8 mouse cellular contexts compared by ENCODE assay signal in genomic region chr12:85745827-85746695, GRCm38 (mm10). TPM values are rescaled to one million over a fixed set of nuclear protein-coding genes. Genes with fewer than 3 reads are reported as not detected.
DNase-seq lines count a peak whose midpoint lies in the region; ATAC-seq and TF ChIP-seq lines count a peak whose summit lies in the region.

Gene Flvcr2, plus strand, starts transcription at chr12:85746539.

- no peak for ATAC-seq in erythroblast, adult 5-6 weeks (replicated peaks; ENCODE audit: low FRiP score, poor library complexity, severe bottlenecking)
- peak; percentile 80 for ATAC-seq in embryonic facial prominence, embryonic 13.5 days (ENCODE audit: insufficient number of reproducible peaks, insufficient read depth, low FRiP score, low TSS enrichment, low read depth)
- peak; percentile 88 for ATAC-seq in kidney, embryonic 14.5 days (ENCODE audit: low FRiP score, low TSS enrichment)
- peak; percentile 92 for ATAC-seq in limb, embryonic 14.5 days (ENCODE audit: low FRiP score, low read depth)
- ATAC-seq in midbrain, embryonic 16.5 days = peak; percentile 76

- WGBS in embryonic facial prominence, embryonic 13.5 days = under 1% methylated on average over 47 of the region's 51 CpGs
- under 1% methylated on average over 51 of the region's 51 CpGs for WGBS in heart, embryonic 10.5 days
- under 1% methylated on average over 49 of the region's 51 CpGs for WGBS in kidney, embryonic 14.5 days
- WGBS in limb, embryonic 14.5 days = under 1% methylated on average over 48 of the region's 51 CpGs
- WGBS in midbrain, embryonic 16.5 days = 1% methylated on average over 51 of the region's 51 CpGs

- peaks cover 2% of the 10 kb centered on the region for H3K4me1 ChIP-seq in erythroblast, embryonic 14.5 days (ENCODE audit: control insufficient read depth)
- peaks cover 7% of the 10 kb centered on the region for H3K4me1 ChIP-seq in embryonic facial prominence, embryonic 13.5 days
- peaks cover 20% of the 10 kb centered on the region for H3K4me1 ChIP-seq in heart, embryonic 10.5 days
- H3K4me1 ChIP-seq in kidney, embryonic 14.5 days (ENCODE audit: control insufficient read depth, insufficient read depth, low read length) = no peaks in the 10 kb centered on the region
- peaks cover 7% of the 10 kb centered on the region; the same call in 1 of the 2 replicates for H3K4me1 ChIP-seq in limb, embryonic 14.5 days (ENCODE audit: control insufficient read depth, insufficient read depth, low read length)
- peaks cover 8% of the 10 kb centered on the region for H3K4me1 ChIP-seq in midbrain, embryonic 16.5 days (ENCODE audit: control insufficient read depth, insufficient read depth, low read length)

- peak within 1 kb of the TSS; percentile 72 for H3K9ac ChIP-seq in embryonic facial prominence, embryonic 13.5 days
- peak within 1 kb of the TSS; percentile 53 for H3K9ac ChIP-seq in kidney, embryonic 14.5 days (ENCODE audit: low read depth, low read length)
- H3K9ac ChIP-seq in limb, embryonic 14.5 days (ENCODE audit: low read depth, low read length, severe bottlenecking) = peak within 1 kb of the TSS; percentile 56
- peak within 1 kb of the TSS; percentile 36 for H3K9ac ChIP-seq in midbrain, embryonic 16.5 days (ENCODE audit: low read depth, low read length)

- H3K27ac ChIP-seq in embryonic facial prominence, embryonic 13.5 days = peak within 1 kb of the TSS; percentile 74
- peak within 1 kb of the TSS; percentile 77 for H3K27ac ChIP-seq in heart, embryonic 10.5 days
- H3K27ac ChIP-seq in kidney, embryonic 14.5 days (ENCODE audit: low read depth, low read length) = no peak within 1 kb of the TSS
- peak within 1 kb of the TSS; percentile 53; the same call in 1 of the 2 replicates for H3K27ac ChIP-seq in limb, embryonic 14.5 days (replicated peaks; ENCODE audit: low read depth, low read length)
- H3K27ac ChIP-seq in midbrain, embryonic 16.5 days (ENCODE audit: low read length) = no peak within 1 kb of the TSS

- no peaks in the 10 kb centered on the region for H3K9me3 ChIP-seq in erythroblast, embryonic 14.5 days (ENCODE audit: control insufficient read depth, low read length)
- no peaks in the 10 kb centered on the region for H3K9me3 ChIP-seq in embryonic facial prominence, embryonic 13.5 days
- H3K9me3 ChIP-seq in heart, embryonic 10.5 days = no peaks in the 10 kb centered on the region
- H3K9me3 ChIP-seq in kidney, embryonic 14.5 days (ENCODE audit: control insufficient read depth, low read length) = no peaks in the 10 kb centered on the region
- no peaks in the 10 kb centered on the region for H3K9me3 ChIP-seq in limb, embryonic 14.5 days (ENCODE audit: control insufficient read depth, low read length)
- no peaks in the 10 kb centered on the region for H3K9me3 ChIP-seq in midbrain, embryonic 16.5 days (replicated peaks; ENCODE audit: control insufficient read depth, low read length, poor library complexity, severe bottlenecking)

- peaks cover 24% of the 10 kb centered on the region for H3K27me3 ChIP-seq in erythroblast, embryonic 14.5 days (ENCODE audit: control insufficient read depth)
- H3K27me3 ChIP-seq in embryonic facial prominence, embryonic 13.5 days = peaks cover 18% of the 10 kb centered on the region
- peaks cover 15% of the 10 kb centered on the region for H3K27me3 ChIP-seq in heart, embryonic 10.5 days (ENCODE audit: insufficient read depth, poor library complexity, severe bottlenecking)
- no peaks in the 10 kb centered on the region; the same call in 1 of the 2 replicates for H3K27me3 ChIP-seq in kidney, embryonic 14.5 days (ENCODE audit: control insufficient read depth, insufficient read depth, low read length)
- no peaks in the 10 kb centered on the region for H3K27me3 ChIP-seq in limb, embryonic 14.5 days (ENCODE audit: control insufficient read depth, insufficient read depth, low read length)
- H3K27me3 ChIP-seq in midbrain, embryonic 16.5 days (ENCODE audit: control insufficient read depth, insufficient read depth, low read depth, low read length) = peaks cover 14% of the 10 kb centered on the region

- H3K36me3 ChIP-seq in erythroblast, embryonic 14.5 days (ENCODE audit: control insufficient read depth) = no peaks in the 10 kb centered on the region
- H3K36me3 ChIP-seq in embryonic facial prominence, embryonic 13.5 days = no peaks in the 10 kb centered on the region
- H3K36me3 ChIP-seq in heart, embryonic 10.5 days = no peaks in the 10 kb centered on the region
- H3K36me3 ChIP-seq in kidney, embryonic 14.5 days (ENCODE audit: control insufficient read depth, insufficient read depth, low read length) = no peaks in the 10 kb centered on the region
- no peaks in the 10 kb centered on the region for H3K36me3 ChIP-seq in limb, embryonic 14.5 days (ENCODE audit: control insufficient read depth, insufficient read depth, low read length)
- no peaks in the 10 kb centered on the region for H3K36me3 ChIP-seq in midbrain, embryonic 16.5 days (ENCODE audit: control insufficient read depth, insufficient read depth, low read length)

- peak; percentile 91 for DNase-seq in heart, embryonic 10.5 days (ENCODE audit: low spot score)
- DNase-seq in limb, embryonic 14.5 days (ENCODE audit: low spot score) = peak; percentile 89
- peak; percentile 27 to 38 for DNase-seq in spleen, postnatal 36 days (ENCODE audit: low spot score in 2 of 2)

- peak within 1 kb of the TSS; percentile 93 for H3K4me2 ChIP-seq in embryonic facial prominence, embryonic 13.5 days
- H3K4me2 ChIP-seq in kidney, embryonic 14.5 days (replicated peaks; ENCODE audit: low read depth, low read length) = peak within 1 kb of the TSS; percentile 98
- peak within 1 kb of the TSS; percentile 92 for H3K4me2 ChIP-seq in limb, embryonic 14.5 days (replicated peaks; ENCODE audit: low read depth, low read length, severe bottlenecking)
- H3K4me2 ChIP-seq in midbrain, embryonic 16.5 days (ENCODE audit: low read length) = peak within 1 kb of the TSS; percentile 82

- H3K4me3 ChIP-seq in erythroblast, embryonic 14.5 days (replicated peaks) = peak within 1 kb of the TSS; percentile 47
- H3K4me3 ChIP-seq in embryonic facial prominence, embryonic 13.5 days = peak within 1 kb of the TSS; percentile 55
- peak within 1 kb of the TSS; percentile 69 for H3K4me3 ChIP-seq in heart, embryonic 10.5 days
- H3K4me3 ChIP-seq in kidney, embryonic 14.5 days (ENCODE audit: low read length) = peak within 1 kb of the TSS; percentile 48
- H3K4me3 ChIP-seq in limb, embryonic 14.5 days (replicated peaks; ENCODE audit: low read length) = peak within 1 kb of the TSS; percentile 48
- peak within 1 kb of the TSS; percentile 43 for H3K4me3 ChIP-seq in midbrain, embryonic 16.5 days (ENCODE audit: low read depth, low read length)

- 0 out of 2 replicates have a peak, but pooled peaks have one; percentile 7 for TF ChIP-seq POLR2A in limb, embryonic 14.5 days (IDR thresholded peaks at IDR 0.05; ENCODE audit: borderline replicate concordance, extremely low read depth, insufficient read depth, insufficient read length)

RNA-seq across cellular contexts. Expression of gene Flvcr2, which starts in this region (rescaled TPM):
- polyA plus RNA-seq in erythroblast, embryonic 14.5 days (2012) = not detected in 2 replicates
- total RNA-seq in erythroblast, adult 5-6 weeks (2015; ENCODE audit: low replicate concordance) = not detected in 2 replicates
- not detected in 2 replicates for total RNA-seq in erythroblast, adult 5-6 weeks (2017; ENCODE audit: low replicate concordance)
- polyA plus RNA-seq in embryonic facial prominence, embryonic 13.5 days (2015; fragmentation: Nextera tagmentation; extraction: Ambion mirVana) = 2.5 and 2.7 TPM in 2 replicates
- polyA plus RNA-seq in heart, embryonic 10.5 days (2016; fragmentation: Nextera tagmentation; extraction: Ambion mirVana) = 4.9 and 7.8 TPM in 2 replicates
- polyA plus RNA-seq in kidney, embryonic 14.5 days (2014; fragmentation: Nextera tagmentation; extraction: Ambion mirVana) = 0.94 and 2.2 TPM in 2 replicates
- polyA plus RNA-seq in limb, embryonic 14.5 days (2012; rRNA removed) = 4.4 and 4.7 TPM in 2 replicates
- 1.9 and 2.8 TPM in 2 replicates for polyA plus RNA-seq in limb, embryonic 14.5 days (2014; fragmentation: Nextera tagmentation; extraction: Ambion mirVana)
- polyA plus RNA-seq in midbrain, embryonic 16.5 days (2015; fragmentation: Nextera tagmentation; extraction: Ambion mirVana) = 5.5 and 5.8 TPM in 2 replicates

Comparison
In these comparisons a context has a peak if more than half of its experiments do, and no peak if none do; other contexts are left out.
1. H3K27ac ChIP-seq: peak in embryonic facial prominence, embryonic 13.5 days (single experiment), heart, embryonic 10.5 days (single experiment) and limb, embryonic 14.5 days (single experiment); none in kidney, embryonic 14.5 days (single experiment) and midbrain, embryonic 16.5 days (single experiment).
2. DNase-seq: peak in every context shown above with its lines; median percentile 91 in heart, embryonic 10.5 days; 89 in limb, embryonic 14.5 days; 32 in spleen, postnatal 36 days.
3. Peak in every context shown above with its lines, with median percentiles within 50 percentile points of each other: H3K4me3 ChIP-seq, H3K4me2 ChIP-seq and H3K9ac ChIP-seq.